Mouse (Mus musculus): ENCODE data around the gene Smarcad1. TPM values are rescaled to one million over a fixed set of nuclear protein-coding genes. Genes with fewer than 3 reads are reported as not detected.
"Not testable (repeated sequence)": the region's sequence is repeated elsewhere in the genome, so short reads cannot be mapped to it uniquely, and the experiment has no call there.

Gene Smarcad1
- polyA plus RNA-seq, 1 experiment from 2014 or later = 77.2 TPM

DNA sequence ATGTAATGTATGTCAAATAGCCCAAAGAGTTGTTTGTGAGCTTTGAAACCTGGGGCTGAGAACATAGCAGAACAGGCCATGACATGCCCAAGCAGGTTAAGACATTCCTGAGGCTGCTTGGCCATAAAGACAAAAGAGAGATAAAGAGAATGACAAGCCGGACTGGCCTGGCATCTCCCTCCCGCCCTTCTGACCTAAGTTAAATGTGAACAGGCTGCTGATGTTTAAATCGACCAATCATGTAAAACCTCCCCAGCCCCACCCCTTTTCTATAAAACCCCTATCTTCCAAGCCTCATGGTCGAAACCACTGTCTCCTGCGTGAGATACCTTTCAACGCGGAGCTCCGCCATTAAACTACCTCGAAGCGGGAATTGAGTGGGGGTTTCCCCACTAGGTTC, 24.8 kb upstream of the Smarcad1 start:
- no peaks in the 10 kb centered on the region for H3K27me3 ChIP-seq (replicated peaks; ENCODE audit: control insufficient read depth, insufficient read depth, low read length)
- no peak overlapping the region for H3K4me3 ChIP-seq (ENCODE audit: low read depth, low read length)
- no peak overlapping the region for H3K4me2 ChIP-seq (ENCODE audit: low read length)
- H3K36me3 ChIP-seq (ENCODE audit: control insufficient read depth, insufficient read depth, low read length) = no peaks in the 10 kb centered on the region
- no peaks in the 10 kb centered on the region for H3K4me1 ChIP-seq (replicated peaks; ENCODE audit: control insufficient read depth, insufficient read depth, low read length)
- H3K9me3 ChIP-seq (ENCODE audit: control insufficient read depth, low read length) = no peaks in the 10 kb centered on the region
- no peak overlapping the region for H3K9ac ChIP-seq (ENCODE audit: low read length)
- no peak overlapping the region for H3K27ac ChIP-seq (ENCODE audit: low read depth)
- DNase-seq (ENCODE audit: low spot score) (no peak), ATAC-seq (replicated peaks; ENCODE audit: low FRiP score, low TSS enrichment, low read depth) (no peak)
- 93% methylated on average over 10 of the region's 10 CpGs for WGBS

DNA sequence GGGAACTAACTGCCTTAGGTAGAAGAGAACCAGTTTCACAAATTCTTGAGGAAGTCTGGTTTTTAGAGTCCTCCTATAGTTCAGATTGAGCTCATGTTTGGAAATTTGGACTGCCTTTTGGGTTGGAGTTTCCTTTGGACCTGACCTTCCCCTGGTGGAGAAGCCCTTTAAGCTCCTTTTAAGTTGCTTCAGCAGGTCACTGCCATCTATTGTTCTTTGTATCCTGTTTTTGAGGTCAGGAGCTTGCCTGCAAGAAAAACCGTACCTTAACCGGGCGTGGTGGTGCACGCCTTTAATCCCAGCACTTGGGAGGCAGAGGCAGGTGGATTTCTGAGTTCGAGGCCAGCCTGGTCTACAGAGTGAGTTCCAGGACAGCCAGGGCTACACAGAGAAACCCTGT, 23.4 kb upstream of the Smarcad1 start:
- DNase-seq (ENCODE audit: low spot score); H3K27me3 ChIP-seq (replicated peaks; ENCODE audit: control insufficient read depth, insufficient read depth, low read length); H3K4me2 ChIP-seq (ENCODE audit: low read length); H3K9me3 ChIP-seq (ENCODE audit: control insufficient read depth, low read length); H3K9ac ChIP-seq (ENCODE audit: low read length); H3K27ac ChIP-seq (ENCODE audit: low read depth); ATAC-seq (replicated peaks; ENCODE audit: low FRiP score, low TSS enrichment, low read depth); H3K4me3 ChIP-seq (ENCODE audit: low read depth, low read length); H3K4me1 ChIP-seq (replicated peaks; ENCODE audit: control insufficient read depth, insufficient read depth, low read length); H3K36me3 ChIP-seq (ENCODE audit: control insufficient read depth, insufficient read depth, low read length): not testable (repeated sequence)
- WGBS = 87% methylated on average over 5 of the region's 5 CpGs

DNA sequence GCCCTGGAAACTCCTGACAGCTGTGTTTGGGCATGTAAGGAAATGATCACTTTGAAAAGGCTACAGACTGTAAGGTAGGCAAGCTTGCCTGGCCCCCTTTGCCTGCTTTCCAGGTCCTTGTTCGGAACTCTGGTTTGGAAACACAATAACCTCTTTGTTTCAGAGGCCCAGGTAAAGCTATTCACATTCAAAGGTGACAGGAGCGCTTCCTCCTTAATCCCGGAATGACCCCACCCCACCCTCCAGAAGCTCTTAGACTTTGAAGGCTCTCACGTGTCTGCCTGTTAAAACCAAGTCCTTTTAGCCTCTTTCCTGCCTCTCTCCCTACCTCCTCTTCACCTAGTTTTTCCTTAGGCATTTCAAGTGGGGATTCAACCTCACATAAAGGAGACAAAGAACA, 20.5 kb upstream of the Smarcad1 start:
- ATAC-seq (replicated peaks; ENCODE audit: low FRiP score, low TSS enrichment, low read depth) (no peak), DNase-seq (ENCODE audit: low spot score) (no peak)
- Histone ChIP-seq H3K9me3 (ENCODE audit: control insufficient read depth, low read length) (no peaks in the 10 kb centered on the region), H3K4me3 (ENCODE audit: low read depth, low read length) (no peak overlapping the region), H3K9ac (ENCODE audit: low read length) (no peak overlapping the region), H3K4me2 (ENCODE audit: low read length) (no peak overlapping the region), H3K36me3 (ENCODE audit: control insufficient read depth, insufficient read depth, low read length) (no peaks in the 10 kb centered on the region), H3K27ac (ENCODE audit: low read depth) (no peak overlapping the region), H3K4me1 (replicated peaks; ENCODE audit: control insufficient read depth, insufficient read depth, low read length) (no peaks in the 10 kb centered on the region), H3K27me3 (replicated peaks; ENCODE audit: control insufficient read depth, insufficient read depth, low read length) (no peaks in the 10 kb centered on the region)
- WGBS = 14% methylated on average over 4 of the region's 4 CpGs

DNA sequence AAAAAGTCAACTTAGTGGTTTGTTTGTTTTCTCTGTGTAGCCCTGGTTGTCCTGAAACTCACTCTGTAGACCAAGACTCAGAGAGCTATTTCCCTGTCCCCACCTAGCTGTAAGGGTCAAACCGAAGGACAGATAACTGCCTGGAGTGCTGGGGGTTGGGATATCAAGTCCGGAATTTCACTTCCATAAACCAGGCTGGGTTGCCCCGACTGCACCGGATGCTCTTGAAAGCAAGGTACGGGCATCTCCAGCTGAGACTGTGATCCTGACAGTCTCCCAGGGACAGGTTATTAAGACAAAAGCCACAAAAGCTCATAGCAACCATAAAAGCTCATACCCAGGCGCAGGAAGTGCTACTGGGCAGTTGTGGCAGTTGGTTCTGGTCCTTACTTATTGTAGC, 19.3 kb upstream of the Smarcad1 start:
- H3K27ac ChIP-seq (ENCODE audit: low read depth) = no peak overlapping the region
- DNase-seq (ENCODE audit: low spot score) = no peak
- H3K4me3 ChIP-seq (ENCODE audit: low read depth, low read length) = no peak overlapping the region
- no peak for ATAC-seq (replicated peaks; ENCODE audit: low FRiP score, low TSS enrichment, low read depth)
- H3K9ac ChIP-seq (ENCODE audit: low read length) = no peak overlapping the region
- H3K4me1 ChIP-seq (replicated peaks; ENCODE audit: control insufficient read depth, insufficient read depth, low read length) = no peaks in the 10 kb centered on the region
- H3K36me3 ChIP-seq (ENCODE audit: control insufficient read depth, insufficient read depth, low read length) = no peaks in the 10 kb centered on the region
- H3K27me3 ChIP-seq (replicated peaks; ENCODE audit: control insufficient read depth, insufficient read depth, low read length) = no peaks in the 10 kb centered on the region
- H3K4me2 ChIP-seq (ENCODE audit: low read length) = no peak overlapping the region
- WGBS = 73% methylated on average over 6 of the region's 6 CpGs
- no peaks in the 10 kb centered on the region for H3K9me3 ChIP-seq (ENCODE audit: control insufficient read depth, low read length)

DNA sequence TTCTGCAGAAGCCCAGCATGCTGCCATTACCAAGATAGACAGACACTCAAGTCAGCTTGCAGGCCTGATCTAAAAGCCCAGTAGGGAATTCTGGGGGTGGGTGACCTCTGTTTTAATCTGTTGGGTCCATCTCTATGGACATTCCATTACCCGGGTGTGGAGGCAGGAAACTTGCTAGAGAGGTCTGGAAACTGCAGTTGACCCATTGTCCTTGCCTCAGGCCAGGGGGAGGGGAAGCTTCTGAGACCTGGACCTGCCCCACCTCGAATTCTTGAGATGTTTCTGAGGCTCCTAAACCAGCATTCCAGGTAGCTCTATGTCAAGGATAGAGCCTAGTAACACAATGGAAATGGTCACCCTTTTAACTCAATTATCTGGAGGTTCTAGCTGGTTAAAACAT, 17.7 kb upstream of the Smarcad1 start:
- ATAC-seq (replicated peaks; ENCODE audit: low FRiP score, low TSS enrichment, low read depth) = no peak
- no peak overlapping the region for H3K4me3 ChIP-seq (ENCODE audit: low read depth, low read length)
- 34% methylated on average over 2 of the region's 2 CpGs for WGBS

DNA sequence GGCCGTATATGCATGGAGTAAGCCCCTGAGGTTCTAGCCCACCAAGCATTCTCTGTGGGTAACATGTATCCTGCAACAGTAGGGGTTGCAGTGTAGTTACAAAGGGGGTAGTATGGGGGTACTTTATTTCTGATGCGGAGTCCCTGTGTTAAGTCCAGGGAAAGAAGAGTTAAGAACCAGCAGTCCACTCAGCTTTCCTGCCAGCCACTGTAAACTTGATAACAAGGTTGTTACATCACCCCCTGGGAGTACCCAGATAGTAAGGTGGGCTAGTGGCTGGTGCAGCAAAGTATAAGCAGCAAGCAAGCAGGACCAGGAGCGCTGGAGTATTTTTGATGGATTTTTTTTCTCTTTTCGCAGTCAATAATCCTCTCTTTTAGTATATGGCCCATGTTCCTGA, 17.3 kb upstream of the Smarcad1 start:
- ATAC-seq (replicated peaks; ENCODE audit: low FRiP score, low TSS enrichment, low read depth) (no peak), DNase-seq (ENCODE audit: low spot score) (no peak)
- Histone ChIP-seq H3K36me3 (ENCODE audit: control insufficient read depth, insufficient read depth, low read length) (no peaks in the 10 kb centered on the region), H3K4me3 (ENCODE audit: low read depth, low read length) (no peak overlapping the region), H3K9me3 (ENCODE audit: control insufficient read depth, low read length) (no peaks in the 10 kb centered on the region), H3K4me1 (replicated peaks; ENCODE audit: control insufficient read depth, insufficient read depth, low read length) (no peaks in the 10 kb centered on the region), H3K4me2 (ENCODE audit: low read length) (no peak overlapping the region), H3K9ac (ENCODE audit: low read length) (no peak overlapping the region), H3K27ac (ENCODE audit: low read depth) (no peak overlapping the region), H3K27me3 (replicated peaks; ENCODE audit: control insufficient read depth, insufficient read depth, low read length) (no peaks in the 10 kb centered on the region)
- 95% methylated on average over 4 of the region's 4 CpGs for WGBS

More for the DNA sequence above, 17.7 kb upstream of the Smarcad1 start:
- Histone ChIP-seq H3K36me3 (ENCODE audit: control insufficient read depth, insufficient read depth, low read length) (no peaks in the 10 kb centered on the region), H3K4me2 (ENCODE audit: low read length) (no peak overlapping the region), H3K27ac (ENCODE audit: low read depth) (no peak overlapping the region), H3K4me1 (replicated peaks; ENCODE audit: control insufficient read depth, insufficient read depth, low read length) (no peaks in the 10 kb centered on the region), H3K9me3 (ENCODE audit: control insufficient read depth, low read length) (no peaks in the 10 kb centered on the region), H3K9ac (ENCODE audit: low read length) (no peak overlapping the region), H3K27me3 (replicated peaks; ENCODE audit: control insufficient read depth, insufficient read depth, low read length) (no peaks in the 10 kb centered on the region)
- DNase-seq (ENCODE audit: low spot score) = no peak

DNA sequence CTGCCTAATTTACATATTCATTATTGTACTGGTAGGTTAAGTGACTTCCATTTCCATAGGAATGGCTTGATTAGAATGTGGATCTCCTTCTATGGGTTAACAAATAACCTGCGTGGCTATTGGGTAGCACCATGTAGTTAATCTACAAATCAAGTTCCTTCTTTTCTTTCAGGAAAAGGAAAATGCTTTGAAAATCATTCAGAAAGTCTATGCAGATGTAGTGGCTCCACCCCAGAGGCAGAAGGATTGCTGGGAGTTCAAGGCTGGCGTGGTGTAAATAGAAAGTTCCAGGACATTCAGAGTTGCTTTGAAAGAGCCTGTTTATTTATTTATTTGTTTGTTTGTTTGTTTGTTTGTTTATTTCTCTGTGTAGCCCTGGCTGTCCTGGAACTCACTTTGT, 7.7 kb upstream of the Smarcad1 start:
- DNase-seq (ENCODE audit: low spot score) (no peak), ATAC-seq (replicated peaks; ENCODE audit: low FRiP score, low TSS enrichment, low read depth) (no peak)
- Histone ChIP-seq H3K4me3 (ENCODE audit: low read depth, low read length) (no peak overlapping the region), H3K9ac (ENCODE audit: low read length) (no peak overlapping the region), H3K27ac (ENCODE audit: low read depth) (no peak overlapping the region), H3K36me3 (ENCODE audit: control insufficient read depth, insufficient read depth, low read length) (no peaks in the 10 kb centered on the region), H3K4me2 (ENCODE audit: low read length) (no peak overlapping the region), H3K27me3 (replicated peaks; ENCODE audit: control insufficient read depth, insufficient read depth, low read length) (no peaks in the 10 kb centered on the region), H3K4me1 (replicated peaks; ENCODE audit: control insufficient read depth, insufficient read depth, low read length) (no peaks in the 10 kb centered on the region), H3K9me3 (ENCODE audit: control insufficient read depth, low read length) (no peaks in the 10 kb centered on the region)
- 89% methylated on average over 2 of the region's 2 CpGs for WGBS

DNA sequence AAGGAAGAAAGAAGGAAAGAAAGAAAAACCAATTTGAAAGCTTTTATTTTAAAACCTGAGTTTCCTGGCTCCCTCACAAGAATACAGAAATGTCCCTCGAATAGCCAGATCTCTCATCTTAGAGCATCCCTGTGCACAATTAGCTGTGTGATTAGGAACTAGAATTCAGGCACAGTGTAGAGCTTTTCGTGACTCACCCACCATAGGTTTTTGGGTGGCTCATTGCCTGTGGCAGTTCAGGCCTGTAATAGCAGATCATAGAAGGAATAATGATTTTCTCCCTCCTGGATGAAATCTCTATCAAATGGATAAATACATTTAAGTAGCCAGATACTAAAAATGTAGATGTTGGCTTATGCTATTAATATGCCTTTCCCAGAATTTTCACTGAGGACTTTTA, 6.9 kb upstream of the Smarcad1 start:
- DNase-seq (ENCODE audit: low spot score) (no peak), ATAC-seq (replicated peaks; ENCODE audit: low FRiP score, low TSS enrichment, low read depth) (no peak)
- Histone ChIP-seq H3K4me2 (ENCODE audit: low read length) (no peak overlapping the region), H3K4me3 (ENCODE audit: low read depth, low read length) (no peak overlapping the region), H3K27me3 (replicated peaks; ENCODE audit: control insufficient read depth, insufficient read depth, low read length) (no peaks in the 10 kb centered on the region), H3K4me1 (replicated peaks; ENCODE audit: control insufficient read depth, insufficient read depth, low read length) (no peaks in the 10 kb centered on the region), H3K9ac (ENCODE audit: low read length) (no peak overlapping the region), H3K9me3 (ENCODE audit: control insufficient read depth, low read length) (no peaks in the 10 kb centered on the region), H3K27ac (ENCODE audit: low read depth) (no peak overlapping the region), H3K36me3 (ENCODE audit: control insufficient read depth, insufficient read depth, low read length) (no peaks in the 10 kb centered on the region)
- WGBS = 78% methylated on average over 2 of the region's 2 CpGs

DNA sequence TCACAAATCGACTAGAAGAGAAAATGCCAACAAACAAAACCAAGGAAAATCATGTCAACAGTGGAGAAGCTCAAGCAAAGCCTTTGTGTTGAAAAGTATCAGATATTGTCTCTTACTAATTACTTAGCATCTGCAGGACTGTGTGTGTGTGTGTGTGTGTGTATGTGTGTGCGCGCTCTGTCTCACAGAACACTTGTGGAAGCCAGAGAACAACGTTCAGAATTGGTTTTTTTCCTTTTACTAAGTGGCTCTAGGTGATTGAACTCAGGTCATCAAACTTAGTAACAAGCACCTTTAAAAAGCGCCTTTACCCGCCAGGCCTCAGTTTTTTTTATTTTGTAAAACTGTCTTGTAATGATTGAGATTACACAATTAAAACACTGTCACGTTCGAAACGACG, 451 bp upstream of the Smarcad1 start:
- Histone ChIP-seq H3K36me3 (ENCODE audit: control insufficient read depth, insufficient read depth, low read length) (peaks cover 29% of the 10 kb centered on the region), H3K27me3 (replicated peaks; ENCODE audit: control insufficient read depth, insufficient read depth, low read length) (no peaks in the 10 kb centered on the region), H3K27ac (ENCODE audit: low read depth) (peak overlapping the region; percentile 95), H3K4me1 (replicated peaks; ENCODE audit: control insufficient read depth, insufficient read depth, low read length) (peaks cover 5% of the 10 kb centered on the region; the same call in 1 of the 2 replicates), H3K4me3 (ENCODE audit: low read depth, low read length) (peak overlapping the region; percentile 82), H3K4me2 (ENCODE audit: low read length) (peak overlapping the region; percentile 52), H3K9ac (ENCODE audit: low read length) (peak overlapping the region; percentile 98), H3K9me3 (ENCODE audit: control insufficient read depth, low read length) (no peaks in the 10 kb centered on the region)
- DNase-seq (ENCODE audit: low spot score) (peak; percentile 55), ATAC-seq (replicated peaks; ENCODE audit: low FRiP score, low TSS enrichment, low read depth) (peak; percentile 40)
- 37% methylated on average over 10 of the region's 10 CpGs for WGBS
